Mouse (Mus musculus) cerebellum, adult 2 months (tissue): ENCODE measurements around the gene Rad51b. TPM values are rescaled to one million over a fixed set of nuclear protein-coding genes. Genes with fewer than 3 reads are reported as not detected.

Experiments used
- DNase-seq, 2 experiments: peaks; one replicate each; pipeline ENCODE4 v3.0.0; 2021
- H3K27ac ChIP-seq: fragments of 200-500 bp; 2 replicates; pipeline ENCODE4 v1.5.1; 2012; ENCODE audit warnings: low read length, control low read depth, inconsistent platforms; ENCODE audit not compliant: insufficient read depth
- H3K27me3 ChIP-seq: fragments of 200-500 bp; 2 replicates; pipeline ENCODE4 v1.6.1; 2012; ENCODE audit warnings: inconsistent platforms, mild to moderate bottlenecking, low read length, moderate library complexity; ENCODE audit not compliant: control insufficient read depth, insufficient read depth
- H3K4me1 ChIP-seq: fragments of 200-500 bp; 2 replicates; pipeline ENCODE4 v1.6.1; 2011; ENCODE audit warnings: low read length; ENCODE audit not compliant: control insufficient read depth, insufficient read depth
- H3K4me3 ChIP-seq: fragments of 200-500 bp; replicated peaks from 2 replicates; pipeline ENCODE3; 2011; ENCODE audit warnings: mild to moderate bottlenecking, low read depth, low read length, control low read depth; ENCODE audit not compliant: insufficient read depth
- CTCF ChIP-seq: fragments of 200-500 bp; IDR thresholded peaks from 2 replicates; pipeline ENCODE4 v1.5.1; 2011; ENCODE audit warnings: low read depth, mild to moderate bottlenecking, control low read depth, low read length, moderate library complexity, borderline replicate concordance; ENCODE audit not compliant: insufficient read depth
- POLR2A ChIP-seq: fragments of 200-500 bp; IDR thresholded peaks from 2 replicates; pipeline ENCODE4 v1.6.1; 2011; ENCODE audit warnings: low read length, control low read depth, borderline replicate concordance; ENCODE audit not compliant: insufficient read depth
- WGBS: fragments of 180-500 bp; shearing (Covaris S2); methylation state at CpG from one replicate; pipeline ENCODE4 v1.1.7; 2018; 5-methylcytosine and 5-hydroxymethylcytosine counted together
- polyA plus RNA-seq: library from polyadenylated mRNA; depleted of rRNA; stranded (reverse); fragments of >200 nt; gene quantifications from 2 replicates; pipeline ENCODE4 v1.2.3, GENCODE M21; 2012

Gene Rad51b
- polyA plus RNA-seq, 1 experiment, result 0.23 TPM

- Histone ChIP-seq H3K4me3 (no peak overlapping the region), H3K4me1 (no peaks in the 10 kb centered on the region)
- WGBS, result 97% methylated on average over 4 of the region's 4 CpGs
Measured at GRCm38 (mm10) chr12:79588831-79589230, 291.7 kb downstream of the Rad51b start.

DNA sequence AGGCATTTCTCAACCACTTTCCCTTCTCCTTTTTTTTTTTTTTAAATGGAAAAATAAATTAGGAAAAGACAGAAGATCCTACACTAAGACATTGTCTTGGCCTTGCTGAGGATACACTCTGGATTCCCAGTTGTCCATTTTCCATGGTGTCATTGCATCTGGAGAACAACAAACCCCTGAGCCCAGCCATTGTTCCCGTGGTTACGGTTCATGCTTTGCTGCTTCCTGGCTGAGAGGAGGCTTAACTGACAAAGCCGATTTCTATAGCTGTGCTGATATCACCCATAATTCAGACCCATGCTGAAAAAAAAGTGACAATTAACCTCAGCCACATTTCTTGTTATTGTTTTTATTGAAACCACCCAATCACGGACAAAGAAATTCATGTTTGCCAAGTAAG, 295.1 kb downstream of the Rad51b start:
- DNase-seq, result no peak
- TF ChIP-seq POLR2A (no peak), CTCF (no peak)
- Histone ChIP-seq H3K27ac (no peak overlapping the region), H3K4me3 (no peak overlapping the region), H3K4me1 (no peaks in the 10 kb centered on the region), H3K27me3 (no peaks in the 10 kb centered on the region)
- 29% methylated on average over 4 of the region's 4 CpGs for WGBS

More at GRCm38 (mm10) chr12:79588831-79589230, 291.7 kb downstream of the Rad51b start:
- TF ChIP-seq CTCF, result no peak
- TF ChIP-seq POLR2A, result no peak
- Histone ChIP-seq H3K27me3 (no peaks in the 10 kb centered on the region), H3K27ac (no peak overlapping the region)
- no peak for DNase-seq

DNA sequence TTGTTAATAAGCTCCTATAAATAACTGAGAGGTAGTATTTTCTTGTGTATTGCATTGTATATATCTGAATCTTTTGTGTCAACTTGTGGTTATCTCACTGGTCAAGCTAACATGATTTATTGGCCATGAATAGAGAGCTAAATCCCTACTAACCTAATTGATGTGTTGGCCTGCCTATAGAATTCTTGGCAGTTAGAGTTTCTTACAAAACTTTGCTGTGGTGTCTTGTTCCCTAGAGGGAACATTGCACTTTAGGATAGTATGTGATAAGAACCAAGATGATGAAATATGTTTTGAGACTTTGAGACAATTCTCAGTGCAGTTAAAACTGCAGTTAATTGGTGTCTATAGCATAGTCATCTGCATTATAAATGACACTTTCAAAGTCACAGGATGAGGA, 299.8 kb downstream of the Rad51b start:
- no peaks in the 10 kb centered on the region for H3K27me3 ChIP-seq
- no peak for DNase-seq
- TF ChIP-seq CTCF (no peak), POLR2A (no peak)
- H3K27ac ChIP-seq, result no peak overlapping the region
- H3K4me3 ChIP-seq, result no peak overlapping the region
- H3K4me1 ChIP-seq, result no peaks in the 10 kb centered on the region

DNA sequence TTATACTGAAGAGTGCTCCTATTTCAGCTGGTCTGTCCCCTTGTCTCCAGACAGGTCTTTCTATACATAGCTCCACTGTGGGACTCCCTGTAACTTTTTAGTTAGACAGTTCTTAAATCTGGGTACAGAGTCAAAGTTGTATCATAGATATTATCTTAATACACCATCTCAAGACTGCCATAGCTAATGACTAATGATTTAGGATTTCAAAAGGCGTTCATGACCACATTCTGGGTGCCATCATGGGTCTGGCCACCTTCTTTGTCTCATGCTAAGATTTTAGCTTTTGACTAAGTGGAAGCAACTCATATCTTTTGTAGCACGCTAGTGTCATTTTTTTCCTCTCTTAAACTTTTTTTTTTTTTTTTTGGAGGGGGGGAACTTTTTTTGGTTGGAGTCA, 300.3 kb downstream of the Rad51b start:
- Histone ChIP-seq H3K4me1 (no peaks in the 10 kb centered on the region), H3K27ac (no peak overlapping the region), H3K27me3 (no peaks in the 10 kb centered on the region), H3K4me3 (no peak overlapping the region)
- 98% methylated on average over 2 of the region's 2 CpGs for WGBS
- TF ChIP-seq CTCF, result no peak
- TF ChIP-seq POLR2A, result no peak
- no peak for DNase-seq

GRCm38 (mm10) chr12:79597786-79598185, 300.7 kb downstream of the Rad51b start:
- Histone ChIP-seq H3K27me3 (no peaks in the 10 kb centered on the region), H3K4me3 (no peak overlapping the region), H3K4me1 (no peaks in the 10 kb centered on the region), H3K27ac (no peak overlapping the region)
- no peak for DNase-seq
- 95% methylated on average over 2 of the region's 2 CpGs for WGBS
- no peak for TF ChIP-seq CTCF
- TF ChIP-seq POLR2A, result no peak

DNA sequence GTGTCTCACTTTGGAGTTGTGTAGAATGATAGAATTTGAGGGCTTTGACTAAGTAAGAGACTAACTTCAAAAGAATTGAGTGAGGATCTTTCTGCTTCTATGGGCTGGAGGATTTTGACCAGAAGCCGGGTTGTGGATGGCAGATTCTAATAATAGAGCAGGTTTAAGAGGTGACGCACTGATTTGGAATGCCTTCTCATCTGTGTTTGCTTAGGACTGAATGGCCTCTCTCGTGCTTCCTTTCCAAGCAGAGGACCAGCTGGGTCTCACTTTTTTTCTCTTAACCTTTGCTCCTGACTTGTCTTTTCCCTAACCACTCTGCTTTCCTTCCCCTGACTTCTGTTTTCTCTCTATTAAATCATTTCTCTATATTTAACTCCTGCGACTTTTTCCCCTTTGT, 301.4 kb downstream of the Rad51b start:
- TF ChIP-seq POLR2A (no peak), CTCF (no peak)
- Histone ChIP-seq H3K27ac (no peak overlapping the region), H3K4me3 (no peak overlapping the region), H3K27me3 (no peaks in the 10 kb centered on the region), H3K4me1 (no peaks in the 10 kb centered on the region)
- 78% methylated on average over 4 of the region's 4 CpGs for WGBS
- no peak for DNase-seq

- Histone ChIP-seq H3K27ac (no peak overlapping the region), H3K27me3 (no peaks in the 10 kb centered on the region), H3K4me3 (no peak overlapping the region), H3K4me1 (no peaks in the 10 kb centered on the region)
- WGBS, result 69% methylated on average over 2 of the region's 2 CpGs
- no peak for DNase-seq
- TF ChIP-seq POLR2A (no peak), CTCF (no peak)
Measured at GRCm38 (mm10) chr12:79598901-79599300, 301.8 kb downstream of the Rad51b start.

DNA sequence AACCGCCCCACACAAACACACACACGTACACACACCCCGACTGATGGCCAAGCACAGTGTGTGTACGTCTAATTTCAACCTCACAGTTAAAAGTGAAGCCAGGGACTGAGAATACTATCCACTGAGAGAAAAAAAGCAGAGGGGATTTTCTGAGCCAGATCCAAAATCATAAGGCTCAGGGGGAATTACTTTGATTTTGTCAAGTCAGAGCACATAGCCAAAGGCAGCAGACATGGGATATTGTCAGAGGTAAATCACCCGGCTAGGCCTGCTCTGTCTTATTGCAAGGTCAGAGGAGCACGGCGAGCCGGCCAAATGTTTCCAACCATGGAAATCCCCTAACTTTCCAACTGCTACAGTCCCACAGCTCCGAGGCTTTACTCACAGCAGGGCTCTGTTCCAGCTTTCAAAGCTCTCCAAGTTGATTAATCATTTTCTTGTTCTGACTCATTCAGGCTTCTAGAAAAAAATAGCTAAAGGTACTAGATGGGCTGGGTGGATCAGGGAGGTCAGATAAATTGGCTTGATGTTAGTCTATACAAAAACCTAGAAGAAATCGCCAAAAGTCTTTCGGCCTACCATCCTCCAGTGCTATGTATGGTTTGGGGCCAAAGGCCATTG, 303.2 kb downstream of the Rad51b start:
- TF ChIP-seq CTCF (no peak), POLR2A (no peak)
- Histone ChIP-seq H3K4me3 (no peak overlapping the region), H3K27me3 (no peaks in the 10 kb centered on the region), H3K27ac (no peak overlapping the region; the same call in 1 of the 2 replicates), H3K4me1 (no peaks in the 10 kb centered on the region)
- no peak for DNase-seq
- 53% methylated on average over 11 of the region's 11 CpGs for WGBS

GRCm38 (mm10) chr12:79602641-79603040, 305.6 kb downstream of the Rad51b start:
- no peaks in the 10 kb centered on the region for H3K27me3 ChIP-seq
- 81% methylated on average over 3 of the region's 3 CpGs for WGBS
- TF ChIP-seq POLR2A (no peak), CTCF (no peak)
- DNase-seq, result no peak
- H3K27ac ChIP-seq, result no peak overlapping the region
- H3K4me1 ChIP-seq, result 0 out of 2 replicates have a peak, but pooled peaks cover 3% of the 10 kb centered on the region
- no peak overlapping the region for H3K4me3 ChIP-seq
